Mouse (Mus musculus): Measurements from ENCODE around the gene Magi1.

Magi1 gene

GRCm38 (mm10) chr6:93805407-93805936 lies 478.2 kb downstream of the Magi1 start:
- DNase-seq = no peak

GRCm38 (mm10) chr6:93802390-93802789 lies 481.3 kb downstream of the Magi1 start:
- DNase-seq = peak; percentile 89

DNA sequence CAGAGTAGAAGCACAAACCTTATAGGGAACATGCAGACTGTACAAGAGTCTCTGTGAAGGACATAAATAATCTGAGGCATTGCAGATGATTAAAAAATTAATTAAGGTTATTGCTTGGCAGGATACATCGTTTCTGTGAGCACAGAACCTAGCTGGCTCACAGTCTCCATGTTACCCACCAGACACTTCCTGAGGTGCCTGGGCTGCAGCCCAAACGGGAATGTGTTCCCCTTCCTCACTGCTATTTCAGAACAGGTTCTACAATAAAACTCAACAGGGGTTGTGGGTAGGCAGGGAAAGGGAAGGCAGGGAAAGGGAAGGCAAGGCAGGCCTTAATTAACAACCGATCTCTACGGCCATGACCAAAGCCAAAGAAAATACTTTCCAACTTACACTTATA lies 483.3 kb downstream of the Magi1 start:
- no peak for DNase-seq

DNA sequence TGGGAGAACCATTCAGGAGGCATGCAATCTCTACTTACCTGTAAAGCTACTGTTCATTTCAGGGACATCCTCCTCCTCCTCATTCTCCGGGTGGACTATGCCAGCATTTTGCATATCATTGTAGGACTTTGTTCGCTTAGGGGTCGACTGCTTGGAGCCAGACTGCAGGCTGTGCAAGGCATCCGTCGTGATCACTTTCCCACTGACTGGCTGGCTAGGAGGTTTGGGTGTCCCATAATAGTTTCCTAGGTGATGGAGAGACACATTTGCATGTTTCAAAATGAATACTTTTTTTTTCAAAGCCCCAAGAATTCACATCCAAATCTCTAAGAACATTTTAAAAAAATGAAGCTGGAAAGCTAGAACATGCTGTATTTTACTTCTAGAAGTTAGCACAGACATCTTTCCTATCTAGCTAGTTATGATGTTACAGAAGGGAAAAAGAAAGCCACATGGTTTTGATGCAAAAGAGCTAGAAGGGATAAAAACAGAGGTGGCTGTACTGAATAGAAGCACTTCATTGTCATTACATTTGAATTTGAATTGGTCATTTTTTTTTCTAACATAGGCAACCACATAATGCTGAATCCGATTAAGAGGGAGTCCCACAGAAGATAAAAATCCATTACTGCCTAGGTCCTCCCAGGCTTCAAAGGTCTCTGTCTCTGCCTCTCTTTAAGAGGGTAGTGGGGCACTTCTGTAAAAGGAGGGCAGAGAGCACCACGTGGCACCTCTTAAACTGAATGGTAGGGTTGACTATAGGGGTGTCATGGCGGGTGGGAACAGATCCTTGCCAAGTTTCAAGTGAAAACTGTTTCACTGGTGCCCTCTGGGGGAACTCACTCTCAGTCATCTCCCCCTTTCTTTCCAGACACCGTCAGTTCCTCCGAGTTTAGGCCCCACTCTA lies 491.2 kb downstream of the Magi1 start:
- no peak for DNase-seq

- DNase-seq = no peak
Measured at GRCm38 (mm10) chr6:93789721-93790120, 494.0 kb downstream of the Magi1 start.

GRCm38 (mm10) chr6:93787042-93787441 lies 496.7 kb downstream of the Magi1 start:
- DNase-seq = no peak

DNA sequence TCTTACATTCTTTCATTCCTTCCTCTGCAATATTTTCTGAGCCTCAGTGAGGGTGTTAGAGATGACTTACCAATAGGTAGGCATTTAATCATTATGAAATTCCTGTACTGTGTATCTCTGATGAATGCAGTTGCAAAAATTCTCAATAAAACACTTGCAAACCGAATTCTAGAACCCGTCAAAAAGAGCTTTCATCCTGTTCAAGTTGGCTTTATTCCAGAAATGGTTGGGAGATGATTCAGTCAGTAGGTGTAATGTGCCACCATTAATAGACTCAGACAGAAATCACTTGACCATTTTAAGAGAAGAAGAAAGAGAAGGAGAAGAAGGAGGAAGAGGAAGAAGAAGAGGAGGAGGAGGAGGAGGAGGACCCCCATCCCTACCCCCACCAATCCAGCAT lies 497.5 kb downstream of the Magi1 start:
- DNase-seq = no peak

DNA sequence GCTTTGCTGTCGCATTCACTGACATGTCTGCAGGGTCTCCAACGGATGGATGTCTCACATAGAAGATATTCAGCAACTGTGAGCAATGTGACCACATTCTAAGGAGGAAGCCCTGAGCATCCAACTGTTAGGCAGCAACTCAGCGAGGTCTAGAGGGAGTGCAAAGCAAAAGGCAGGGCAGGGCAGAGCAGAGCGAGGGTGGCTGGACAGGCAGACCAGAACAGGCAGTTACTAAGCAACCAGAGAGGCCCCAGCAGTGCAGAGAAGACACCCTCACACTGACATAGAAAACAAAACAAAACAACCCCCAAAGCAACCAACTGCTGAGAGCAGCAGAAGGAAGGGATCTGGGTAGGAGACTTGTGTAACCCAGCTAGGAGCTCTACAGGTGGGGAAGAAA lies 512.6 kb downstream of the Magi1 start:
- no peak for DNase-seq

- DNase-seq = no peak
Measured at GRCm38 (mm10) chr6:93770283-93771025, 513.3 kb downstream of the Magi1 start.

DNA sequence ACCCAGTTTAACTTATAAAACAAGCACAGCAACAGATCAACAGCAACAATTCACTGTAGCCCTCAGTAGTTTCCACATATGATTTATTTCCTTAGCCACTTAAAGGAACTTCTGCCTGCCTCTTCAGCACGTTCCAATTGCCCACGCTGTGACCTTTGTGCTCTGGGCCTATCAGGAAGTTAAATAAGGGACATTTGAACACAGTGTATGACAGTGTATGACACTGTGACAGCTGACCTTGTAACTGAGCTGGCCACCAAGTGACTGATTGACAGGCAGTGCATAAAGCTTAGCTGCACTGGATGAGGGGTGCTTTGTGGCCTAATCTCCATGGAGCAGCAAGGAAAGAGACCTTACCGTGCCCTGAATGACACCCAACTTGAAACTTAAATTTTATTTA lies 525.6 kb downstream of the Magi1 start:
- peak; percentile 81 for DNase-seq

DNA sequence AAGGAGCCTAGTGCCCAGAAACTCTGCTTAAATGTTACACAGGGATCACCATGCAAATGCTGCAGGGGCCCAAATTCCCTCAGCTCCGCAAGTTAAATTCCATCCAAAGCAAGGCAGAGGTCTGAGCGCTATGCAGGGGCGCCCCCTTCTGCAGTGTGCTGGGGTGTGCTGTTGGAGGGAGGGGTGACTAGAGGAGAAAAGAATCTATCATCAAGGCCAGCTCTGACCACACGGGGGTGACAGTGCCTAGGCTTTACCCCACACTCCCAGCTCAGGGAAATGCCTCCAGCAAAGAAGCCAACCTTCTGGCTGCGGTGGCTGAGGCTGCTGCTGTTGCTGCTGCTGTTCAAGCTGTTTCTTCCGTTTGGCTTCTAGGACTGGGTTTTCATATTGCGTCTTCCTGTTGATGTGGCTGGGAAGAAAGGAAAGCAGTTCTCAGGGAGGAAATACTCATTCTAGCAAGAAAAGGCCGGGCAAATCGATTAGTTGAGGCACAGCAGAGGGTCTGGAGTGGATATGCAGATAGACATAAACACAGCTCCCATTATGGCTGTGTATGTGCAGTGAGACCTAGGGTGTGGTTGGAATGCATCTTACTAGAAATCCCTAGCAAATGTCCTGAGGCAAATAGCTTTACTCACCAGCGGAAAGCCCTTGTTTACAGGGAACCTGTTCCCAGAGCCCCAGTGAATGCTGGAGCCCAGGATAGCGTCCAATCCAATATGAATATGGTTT lies 526.2 kb downstream of the Magi1 start:
- DNase-seq = peak; percentile 98

DNA sequence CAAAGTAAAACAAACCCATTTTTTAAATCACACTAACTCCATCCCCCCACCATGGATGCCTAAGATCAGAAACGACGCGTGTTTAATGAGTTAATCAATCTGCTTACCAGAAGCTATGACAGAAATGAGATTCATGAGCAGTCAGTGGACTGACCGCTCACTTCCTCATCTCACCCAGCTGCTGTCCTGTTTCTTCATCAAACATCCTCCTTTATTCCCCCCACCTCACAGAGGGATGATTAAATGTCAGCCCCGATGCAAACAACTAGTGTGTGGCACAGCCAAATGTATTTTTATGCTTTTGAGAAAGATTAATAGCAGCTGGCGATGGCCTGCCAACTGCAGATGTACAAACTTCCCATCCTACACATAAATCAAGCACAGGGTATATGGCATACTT lies 540.6 kb downstream of the Magi1 start:
- DNase-seq = no peak

- peak; percentile 16 for DNase-seq
Measured at GRCm38 (mm10) chr6:93739786-93740185, 543.9 kb downstream of the Magi1 start.

- DNase-seq = no peak
Measured at GRCm38 (mm10) chr6:93737083-93737482, 546.6 kb downstream of the Magi1 start.

GRCm38 (mm10) chr6:93736071-93736470 lies 547.6 kb downstream of the Magi1 start:
- DNase-seq = peak; percentile 94

DNA sequence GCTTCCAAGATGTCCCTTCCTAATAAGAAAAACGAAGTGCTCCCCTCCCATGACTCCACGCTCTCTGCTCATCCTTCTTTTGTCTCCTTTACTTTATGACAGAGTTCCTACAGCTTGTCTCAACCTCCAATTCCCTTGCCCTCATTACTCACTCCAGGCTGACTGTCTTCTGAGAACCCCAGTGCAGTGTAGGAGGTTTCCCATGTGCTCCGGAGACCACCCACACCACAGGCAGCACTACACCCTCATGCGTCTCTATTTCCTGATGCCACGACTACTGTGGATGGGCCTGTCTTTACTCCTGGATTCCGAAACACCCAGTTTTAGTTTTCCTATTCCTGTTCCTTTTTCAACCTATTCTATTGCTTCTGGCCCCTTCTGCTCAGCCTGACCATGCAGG lies 549.9 kb downstream of the Magi1 start:
- DNase-seq = no peak

GRCm38 (mm10) chr6:93729702-93730101 lies 554.0 kb downstream of the Magi1 start:
- peak; percentile 28 for DNase-seq

DNA sequence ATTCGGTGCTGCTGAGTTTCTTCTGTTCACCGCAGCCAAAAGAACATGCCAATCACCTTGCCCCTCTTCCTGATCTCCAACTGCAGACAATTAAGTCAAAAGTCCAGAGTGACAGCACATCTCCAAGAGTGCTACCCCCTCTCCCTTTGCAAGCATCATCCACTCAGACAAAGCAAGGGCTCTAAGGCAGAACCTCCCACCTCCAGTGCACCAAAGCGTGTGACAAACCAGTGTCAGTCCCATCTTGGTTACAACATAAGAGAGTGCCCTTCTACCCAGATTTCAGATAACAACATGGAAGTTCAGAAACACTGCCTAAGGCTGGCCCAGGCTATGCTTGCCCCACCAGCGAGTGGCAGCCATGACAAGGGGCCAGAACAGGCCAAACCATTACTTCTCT lies 554.9 kb downstream of the Magi1 start:
- no peak for DNase-seq

DNA sequence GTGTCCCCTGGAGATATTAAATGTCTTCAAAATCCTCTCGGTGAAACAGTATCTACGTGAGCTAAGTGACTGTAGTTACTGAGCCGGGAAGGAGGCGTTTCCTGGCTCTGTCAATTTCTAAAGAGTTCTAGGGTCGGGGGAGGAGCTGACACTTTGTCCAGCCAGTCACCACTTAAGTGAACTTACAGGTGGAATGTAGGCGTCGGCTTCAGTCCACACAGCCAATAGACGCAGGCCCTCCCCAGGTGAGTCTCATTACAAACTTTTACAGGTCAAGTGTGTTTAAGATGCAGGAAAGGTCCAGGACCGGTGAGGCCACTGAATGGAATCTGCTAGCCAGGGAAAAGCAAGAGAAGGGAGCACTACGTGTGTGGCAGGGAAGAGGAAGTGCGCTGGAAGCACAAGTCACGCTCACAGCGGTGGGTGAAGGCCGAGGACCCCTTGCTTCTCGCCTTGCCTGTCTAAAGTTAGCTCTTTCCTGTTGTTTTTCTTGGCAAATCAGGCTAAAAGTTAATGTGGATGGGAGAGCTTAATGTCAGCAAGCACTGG lies 556.0 kb downstream of the Magi1 start:
- peak; percentile 89 for DNase-seq

GRCm38 (mm10) chr6:93726829-93727455 lies 556.8 kb downstream of the Magi1 start:
- peak; percentile 89 for DNase-seq

DNA sequence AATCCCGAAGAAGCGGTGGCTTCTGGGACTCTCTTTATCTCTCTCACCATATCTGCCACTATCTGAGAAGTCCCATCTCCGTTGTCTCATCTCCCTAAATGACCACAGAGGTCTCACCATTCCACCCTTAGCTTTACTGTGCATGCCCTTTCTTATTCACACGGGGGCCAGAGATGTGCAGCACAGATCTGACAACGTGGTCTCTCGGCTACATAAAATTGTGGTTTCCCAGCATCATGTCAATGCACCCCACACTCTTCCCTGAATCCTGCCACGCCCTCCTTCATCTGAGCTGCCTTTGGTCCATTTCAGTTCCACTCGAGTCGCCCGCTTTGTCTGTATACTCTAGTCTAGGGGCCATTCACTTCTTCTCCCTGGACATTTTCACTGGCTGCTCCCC lies 557.6 kb downstream of the Magi1 start:
- DNase-seq = peak; percentile 81

GRCm38 (mm10) chr6:93724749-93725148 lies 559.0 kb downstream of the Magi1 start:
- DNase-seq = no peak

Measured in heart, adult 11 months (tissue).